ENCODE assay signal across 26 mouse cellular contexts in the genomic region with DNA sequence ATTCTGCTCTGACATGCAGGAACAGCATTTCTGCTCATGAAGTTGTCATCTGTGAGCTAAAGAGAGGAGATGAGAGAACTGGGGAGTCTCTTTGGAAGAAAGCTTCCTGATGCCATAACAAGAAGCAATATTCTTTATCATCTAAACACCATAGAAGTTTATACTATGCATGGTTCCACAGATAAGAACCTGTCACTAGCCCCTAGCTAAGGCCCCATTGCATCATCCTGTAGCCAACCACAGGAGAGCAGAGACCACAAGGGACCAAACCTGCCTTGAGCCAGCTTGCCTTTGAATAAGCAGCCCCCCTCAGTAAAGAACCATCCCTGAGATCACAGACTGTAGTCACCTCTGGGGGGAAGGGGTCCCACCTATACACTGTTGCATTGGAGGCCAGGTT.
A peak's percentile ranks its signal among the peaks of the same experiment; 100 is the strongest.
DNase-seq lines count a peak whose midpoint lies in the region; ATAC-seq lines count a peak whose summit lies in the region.
"Had no signal": no experiment of that assay in that cellular context is flagged by ENCODE, and none has a peak within 500 bp of the region (broad histone marks: within the 10 kb centered on the region; RNA-seq: fewer than 3 reads in every experiment).

No protein-coding gene starts in this region.

- DNase-seq in liver, result no peak
- peak; percentile 7 for DNase-seq in c-Kit-positive CD71-positive TER-119-positive erythroid progenitor cells, embryonic 14.5 days (ENCODE audit: low spot score)
- DNase-seq in liver, embryonic 13.5 days, result peak; percentile 3
- no peak for DNase-seq in T-cell, adult 2 months (ENCODE audit: low spot score)
- no peak for DNase-seq in gastrocnemius, adult 18-20 months (ENCODE audit: low spot score)
- DNase-seq: adrenal gland, adult 8-10 months; adrenal gland, postnatal 14 days; adrenal gland, postnatal 36 days; cerebellum, adult 11 months; cerebellum, adult 18-20 months; cerebellum, adult 8-10 months; cerebellum, adult 9-11 months; cerebellum, postnatal 14 days; cerebellum, postnatal 36 days; embryo, embryonic 11 days had no signal

- no peak overlapping the region for H3K27ac ChIP-seq in liver, embryonic 12.5 days
- H3K27ac ChIP-seq in liver, embryonic 13.5 days, result no peak overlapping the region
- no peak overlapping the region for H3K27ac ChIP-seq in liver, embryonic 15.5 days (replicated peaks)
- H3K27ac ChIP-seq: embryonic facial prominence, embryonic 13.5 days; embryonic facial prominence, embryonic 15.5 days; forebrain, embryonic 10.5 days; forebrain, embryonic 12.5 days had no signal

- H3K4me3 ChIP-seq in liver, embryonic 12.5 days, result no peak overlapping the region
- H3K4me3 ChIP-seq in liver, embryonic 13.5 days (replicated peaks), result no peak overlapping the region
- no peak overlapping the region for H3K4me3 ChIP-seq in liver, embryonic 15.5 days (replicated peaks)
- H3K4me3 ChIP-seq: embryonic facial prominence, embryonic 13.5 days; embryonic facial prominence, embryonic 15.5 days; erythroblast, embryonic 14.5 days; forebrain, embryonic 10.5 days; forebrain, embryonic 12.5 days had no signal

- no peaks in the 10 kb centered on the region for H3K9me3 ChIP-seq in liver, embryonic 12.5 days (replicated peaks)
- no peaks in the 10 kb centered on the region for H3K9me3 ChIP-seq in liver, embryonic 13.5 days (replicated peaks)
- H3K9me3 ChIP-seq in liver, embryonic 15.5 days (replicated peaks), result no peaks in the 10 kb centered on the region
- H3K9me3 ChIP-seq: embryonic facial prominence, embryonic 13.5 days; embryonic facial prominence, embryonic 15.5 days; forebrain, embryonic 10.5 days; forebrain, embryonic 12.5 days had no signal

- ATAC-seq in liver, embryonic 12.5 days, result peak; percentile 84
- peak; percentile 83 for ATAC-seq in liver, embryonic 13.5 days (ENCODE audit: low read depth)
- peak; percentile 57; the same call in 1 of the 2 replicates for ATAC-seq in liver, embryonic 15.5 days (ENCODE audit: insufficient read depth)
- ATAC-seq in granulocyte monocyte progenitor cell, adult 5-6 weeks (replicated peaks; ENCODE audit: poor library complexity, severe bottlenecking), result no peak
- ATAC-seq: activated CD4-positive, CD25-positive, alpha-beta regulatory T cell, adult 4 months; forebrain, embryonic 14.5 days; forebrain, embryonic 16.5 days had no signal

- peak overlapping the region; percentile 5; the same call in 1 of the 2 replicates for H3K4me2 ChIP-seq in liver, embryonic 12.5 days
- no peak overlapping the region for H3K4me2 ChIP-seq in liver, embryonic 13.5 days
- H3K4me2 ChIP-seq in liver, embryonic 15.5 days, result no peak overlapping the region
- H3K4me2 ChIP-seq: embryonic facial prominence, embryonic 13.5 days; embryonic facial prominence, embryonic 15.5 days; forebrain, embryonic 12.5 days had no signal

- H3K9ac ChIP-seq in liver, embryonic 12.5 days, result no peak overlapping the region
- no peak overlapping the region for H3K9ac ChIP-seq in liver, embryonic 13.5 days
- no peak overlapping the region for H3K9ac ChIP-seq in liver, embryonic 15.5 days
- H3K9ac ChIP-seq: embryonic facial prominence, embryonic 13.5 days; embryonic facial prominence, embryonic 15.5 days; forebrain, embryonic 12.5 days had no signal

- H3K4me1 ChIP-seq in liver, embryonic 12.5 days, result peaks cover 15% of the 10 kb centered on the region
- H3K4me1 ChIP-seq in liver, embryonic 13.5 days (replicated peaks), result peaks cover 15% of the 10 kb centered on the region
- H3K4me1 ChIP-seq in liver, embryonic 15.5 days (replicated peaks), result no peaks in the 10 kb centered on the region
- H3K4me1 ChIP-seq: embryonic facial prominence, embryonic 13.5 days; embryonic facial prominence, embryonic 15.5 days had no signal

- no peaks in the 10 kb centered on the region for H3K36me3 ChIP-seq in liver, embryonic 12.5 days
- no peaks in the 10 kb centered on the region for H3K36me3 ChIP-seq in liver, embryonic 13.5 days
- H3K36me3 ChIP-seq in liver, embryonic 15.5 days (replicated peaks), result no peaks in the 10 kb centered on the region
- H3K36me3 ChIP-seq: embryonic facial prominence, embryonic 13.5 days; embryonic facial prominence, embryonic 15.5 days; forebrain, embryonic 10.5 days; forebrain, embryonic 12.5 days had no signal

- H3K27me3 ChIP-seq in liver, embryonic 12.5 days (replicated peaks), result no peaks in the 10 kb centered on the region
- no peaks in the 10 kb centered on the region for H3K27me3 ChIP-seq in liver, embryonic 13.5 days
- H3K27me3 ChIP-seq in liver, embryonic 15.5 days, result no peaks in the 10 kb centered on the region
- H3K27me3 ChIP-seq: embryonic facial prominence, embryonic 13.5 days; embryonic facial prominence, embryonic 15.5 days had no signal

Comparison
In these comparisons a context has a peak if more than half of its experiments do, and no peak if none do; other contexts are left out.
1. DNase-seq: peak in c-Kit-positive CD71-positive TER-119-positive erythroid progenitor cells, embryonic 14.5 days (single experiment) and liver, embryonic 13.5 days (single experiment); none in liver (single experiment), T-cell, adult 2 months (single experiment) and gastrocnemius, adult 18-20 months (single experiment).